Mouse (Mus musculus): ENCODE results near the gene Pcnx3. TPM values are rescaled to one million over a fixed set of nuclear protein-coding genes. Genes with fewer than 3 reads are reported as not detected.
A peak's percentile ranks its signal among the peaks of the same experiment; 100 is the strongest.

Pcnx3 gene
- polyA plus RNA-seq, 1 experiment from 2014 or later: 20.9 TPM

- no peak overlapping the region for H3K4me2 ChIP-seq
- no peak overlapping the region for H3K9ac ChIP-seq
- ATAC-seq (ENCODE audit: insufficient number of reproducible peaks, low FRiP score, low TSS enrichment, low read depth): no peak
- H3K9me3 ChIP-seq: no peaks in the 10 kb centered on the region
- H3K4me3 ChIP-seq: no peak overlapping the region
- peaks cover 36% of the 10 kb centered on the region for H3K4me1 ChIP-seq
- H3K27me3 ChIP-seq: no peaks in the 10 kb centered on the region
- H3K27ac ChIP-seq: no peak overlapping the region
- 84% methylated on average over 8 of the region's 8 CpGs for WGBS
- H3K36me3 ChIP-seq: peaks cover 71% of the 10 kb centered on the region
Observed at GRCm38 (mm10) chr19:5710581-5710980, 21.9 kb upstream of the Pcnx3 start.

- Histone ChIP-seq H3K27ac (no peak overlapping the region), H3K4me2 (no peak overlapping the region), H3K36me3 (peaks cover 66% of the 10 kb centered on the region), H3K9ac (no peak overlapping the region), H3K4me1 (peaks cover 39% of the 10 kb centered on the region), H3K4me3 (no peak overlapping the region), H3K27me3 (no peaks in the 10 kb centered on the region), H3K9me3 (no peaks in the 10 kb centered on the region)
- 91% methylated on average over 6 of the region's 6 CpGs for WGBS
- ATAC-seq (ENCODE audit: insufficient number of reproducible peaks, low FRiP score, low TSS enrichment, low read depth): no peak
Observed at GRCm38 (mm10) chr19:5710068-5710467, 21.4 kb upstream of the Pcnx3 start.

GRCm38 (mm10) chr19:5704801-5705571, 16.3 kb upstream of the Pcnx3 start:
- WGBS: 33% methylated on average over 10 of the region's 10 CpGs
- peak overlapping the region; percentile 72 for H3K27ac ChIP-seq
- no peaks in the 10 kb centered on the region for H3K27me3 ChIP-seq
- H3K9me3 ChIP-seq: no peaks in the 10 kb centered on the region
- 0 out of 2 replicates have a peak overlapping the region, but pooled peaks have one; percentile 4 for H3K9ac ChIP-seq
- peaks cover 22% of the 10 kb centered on the region for H3K4me1 ChIP-seq
- ATAC-seq (ENCODE audit: insufficient number of reproducible peaks, low FRiP score, low TSS enrichment, low read depth): peak; percentile 62
- H3K36me3 ChIP-seq: peaks cover 75% of the 10 kb centered on the region
- H3K4me3 ChIP-seq: no peak overlapping the region
- no peak overlapping the region for H3K4me2 ChIP-seq

- ATAC-seq (ENCODE audit: insufficient number of reproducible peaks, low FRiP score, low TSS enrichment, low read depth): peak; percentile 25; the same call in 1 of the 2 replicates
- Histone ChIP-seq H3K4me3 (no peak within 1 kb of the TSS), H3K9ac (peak within 1 kb of the TSS; percentile 4; the same call in 1 of the 2 replicates), H3K27me3 (no peaks in the 10 kb centered on the region), H3K4me1 (peaks cover 22% of the 10 kb centered on the region), H3K9me3 (no peaks in the 10 kb centered on the region), H3K27ac (peak within 1 kb of the TSS; percentile 72), H3K36me3 (peaks cover 77% of the 10 kb centered on the region), H3K4me2 (no peak within 1 kb of the TSS)
- 64% methylated on average over 17 of the region's 17 CpGs for WGBS
Observed at GRCm38 (mm10) chr19:5704163-5704800, 15.6 kb upstream of the Pcnx3 start, which contains the start of gene Kcnk7. TSS of gene Kcnk7 (plus strand) at chr19:5704367.

GRCm38 (mm10) chr19:5695849-5696462, 7.2 kb upstream of the Pcnx3 start:
- ATAC-seq (ENCODE audit: insufficient number of reproducible peaks, low FRiP score, low TSS enrichment, low read depth): no peak
- H3K4me2 ChIP-seq: 0 out of 2 replicates have a peak overlapping the region, but pooled peaks have one; percentile 15
- no peaks in the 10 kb centered on the region for H3K9me3 ChIP-seq
- no peak overlapping the region for H3K9ac ChIP-seq
- no peak overlapping the region for H3K4me3 ChIP-seq
- H3K27ac ChIP-seq: no peak overlapping the region
- H3K4me1 ChIP-seq: peaks cover 37% of the 10 kb centered on the region
- H3K27me3 ChIP-seq: no peaks in the 10 kb centered on the region
- WGBS: 20% methylated on average over 41 of the region's 41 CpGs
- H3K36me3 ChIP-seq: peaks cover 89% of the 10 kb centered on the region

GRCm38 (mm10) chr19:5693801-5694200, 5.1 kb upstream of the Pcnx3 start:
- Histone ChIP-seq H3K36me3 (peaks cover 68% of the 10 kb centered on the region), H3K4me2 (no peak overlapping the region), H3K9ac (no peak overlapping the region), H3K27ac (no peak overlapping the region), H3K4me1 (peaks cover 48% of the 10 kb centered on the region), H3K9me3 (no peaks in the 10 kb centered on the region), H3K27me3 (no peaks in the 10 kb centered on the region), H3K4me3 (0 out of 2 replicates have a peak overlapping the region, but pooled peaks have one; percentile 88)
- no peak for ATAC-seq (ENCODE audit: insufficient number of reproducible peaks, low FRiP score, low TSS enrichment, low read depth)
- WGBS: 86% methylated on average over 6 of the region's 6 CpGs

- 69% methylated on average over 10 of the region's 10 CpGs for WGBS
- no peaks in the 10 kb centered on the region for H3K9me3 ChIP-seq
- H3K27ac ChIP-seq: peak overlapping the region; percentile 65; the same call in 1 of the 2 replicates
- peak overlapping the region; percentile 31; the same call in 1 of the 2 replicates for H3K9ac ChIP-seq
- no peak for ATAC-seq (ENCODE audit: insufficient number of reproducible peaks, low FRiP score, low TSS enrichment, low read depth)
- peak overlapping the region; percentile 100 for H3K4me2 ChIP-seq
- no peaks in the 10 kb centered on the region for H3K27me3 ChIP-seq
- H3K4me3 ChIP-seq: peak overlapping the region; percentile 88
- H3K36me3 ChIP-seq: peaks cover 60% of the 10 kb centered on the region
- peaks cover 49% of the 10 kb centered on the region for H3K4me1 ChIP-seq
Observed at GRCm38 (mm10) chr19:5692913-5693396, 4.2 kb upstream of the Pcnx3 start.

GRCm38 (mm10) chr19:5692086-5692912, 3.6 kb upstream of the Pcnx3 start:
- Histone ChIP-seq H3K9me3 (no peaks in the 10 kb centered on the region), H3K4me2 (peak overlapping the region; percentile 100), H3K27ac (peak overlapping the region; percentile 65; the same call in 1 of the 2 replicates), H3K4me1 (peaks cover 55% of the 10 kb centered on the region), H3K27me3 (no peaks in the 10 kb centered on the region), H3K36me3 (peaks cover 53% of the 10 kb centered on the region), H3K9ac (peak overlapping the region; percentile 31), H3K4me3 (peak overlapping the region; percentile 88)
- no peak for ATAC-seq (ENCODE audit: insufficient number of reproducible peaks, low FRiP score, low TSS enrichment, low read depth)
- 57% methylated on average over 10 of the region's 10 CpGs for WGBS

GRCm38 (mm10) chr19:5691601-5692000, 2.9 kb upstream of the Pcnx3 start:
- H3K9me3 ChIP-seq: no peaks in the 10 kb centered on the region
- H3K36me3 ChIP-seq: peaks cover 46% of the 10 kb centered on the region
- peak overlapping the region; percentile 54; the same call in 1 of the 2 replicates for H3K27ac ChIP-seq
- no peaks in the 10 kb centered on the region for H3K27me3 ChIP-seq
- WGBS: 76% methylated on average over 5 of the region's 5 CpGs
- H3K9ac ChIP-seq: peak overlapping the region; percentile 31; the same call in 1 of the 2 replicates
- peak overlapping the region; percentile 88 for H3K4me3 ChIP-seq
- ATAC-seq (ENCODE audit: insufficient number of reproducible peaks, low FRiP score, low TSS enrichment, low read depth): no peak
- peak overlapping the region; percentile 100 for H3K4me2 ChIP-seq
- H3K4me1 ChIP-seq: peaks cover 59% of the 10 kb centered on the region

GRCm38 (mm10) chr19:5690343-5690735, 1.6 kb upstream of the Pcnx3 start:
- Histone ChIP-seq H3K9me3 (no peaks in the 10 kb centered on the region), H3K36me3 (peaks cover 46% of the 10 kb centered on the region), H3K9ac (peak overlapping the region; percentile 78), H3K4me1 (peaks cover 53% of the 10 kb centered on the region), H3K4me3 (peak overlapping the region; percentile 88), H3K4me2 (peak overlapping the region; percentile 100), H3K27ac (peak overlapping the region; percentile 97), H3K27me3 (no peaks in the 10 kb centered on the region)
- ATAC-seq (ENCODE audit: insufficient number of reproducible peaks, low FRiP score, low TSS enrichment, low read depth): no peak
- 55% methylated on average over 15 of the region's 15 CpGs for WGBS

Measured in limb, embryonic 15.5 days (tissue).